ENCODE assay signal across 22 mouse cellular contexts in genomic region chr17:84155029-84155338, GRCm38 (mm10). TPM values are rescaled to one million over a fixed set of nuclear protein-coding genes. Genes with fewer than 3 reads are reported as not detected.
DNase-seq lines count a peak whose midpoint lies in the region; ATAC-seq lines count a peak whose summit lies in the region.
"Had no signal": no experiment of that assay in that cellular context is flagged by ENCODE, and none has a peak within 500 bp of the region (broad histone marks: within the 10 kb centered on the region; RNA-seq: fewer than 3 reads in every experiment).

No protein-coding gene starts in this region.

- no peaks in the 10 kb centered on the region for H3K36me3 ChIP-seq in heart, embryonic 13.5 days
- H3K36me3 ChIP-seq in intestine, embryonic 16.5 days (ENCODE audit: control insufficient read depth, insufficient read depth, low read length) = no peaks in the 10 kb centered on the region
- H3K36me3 ChIP-seq in liver, embryonic 16.5 days (ENCODE audit: control insufficient read depth, insufficient read depth) = no peaks in the 10 kb centered on the region
- H3K36me3 ChIP-seq: embryonic facial prominence, embryonic 15.5 days; hindbrain, embryonic 10.5 days; midbrain, embryonic 15.5 days; neural tube, embryonic 12.5 days had no signal

- WGBS in heart, embryonic 13.5 days = 85% methylated on average over 6 of the region's 6 CpGs
- WGBS in intestine, embryonic 16.5 days = 74% methylated on average over 6 of the region's 6 CpGs
- WGBS in liver, embryonic 16.5 days (ENCODE audit: insufficient replicate concordance) = 79% methylated on average over 6 of the region's 6 CpGs

- H3K27ac ChIP-seq in heart, embryonic 13.5 days (replicated peaks) = peak overlapping the region; percentile 70; the same call in 1 of the 2 replicates
- peak overlapping the region; percentile 94 for H3K27ac ChIP-seq in intestine, embryonic 16.5 days (ENCODE audit: low read length)
- peak overlapping the region; percentile 66 for H3K27ac ChIP-seq in liver, embryonic 16.5 days (ENCODE audit: low read length)
- H3K27ac ChIP-seq: embryonic facial prominence, embryonic 15.5 days; heart, adult 2 months; hindbrain, postnatal 0 days; macrophage; midbrain, embryonic 15.5 days; neural tube, embryonic 12.5 days had no signal

- no peak for DNase-seq in heart, adult 9 months (ENCODE audit: low spot score in 2 of 2)
- DNase-seq in thymus, postnatal 14 days = peak; percentile 19
- DNase-seq in thymus, postnatal 25 days = no peak
- no peak for DNase-seq in gastrocnemius, postnatal 10 days
- DNase-seq in embryo, embryonic 10 days (ENCODE audit: low spot score) = no peak
- DNase-seq: adrenal gland, adult 8-10 months; cerebellum, adult 9-10 months; kidney, postnatal 14 days; left cerebral cortex, postnatal 4 days; right cerebral cortex, postnatal 14 days had no signal

- H3K27me3 ChIP-seq in heart, embryonic 13.5 days (replicated peaks) = 0 out of 2 replicates have a peak, but pooled peaks cover 12% of the 10 kb centered on the region
- no peaks in the 10 kb centered on the region for H3K27me3 ChIP-seq in intestine, embryonic 16.5 days (replicated peaks; ENCODE audit: control insufficient read depth, insufficient read depth, low read length)
- H3K27me3 ChIP-seq in liver, embryonic 16.5 days (ENCODE audit: control insufficient read depth, insufficient read depth, low read depth, low read length) = no peaks in the 10 kb centered on the region
- H3K27me3 ChIP-seq: midbrain, embryonic 15.5 days had no signal

- no peaks in the 10 kb centered on the region for H3K9me3 ChIP-seq in heart, embryonic 13.5 days
- no peaks in the 10 kb centered on the region for H3K9me3 ChIP-seq in intestine, embryonic 16.5 days (ENCODE audit: control insufficient read depth, low read length)
- no peaks in the 10 kb centered on the region for H3K9me3 ChIP-seq in liver, embryonic 16.5 days (replicated peaks; ENCODE audit: control insufficient read depth, low read length)
- H3K9me3 ChIP-seq: embryonic facial prominence, embryonic 15.5 days; hindbrain, embryonic 10.5 days; midbrain, embryonic 15.5 days; neural tube, embryonic 12.5 days had no signal

- H3K4me2 ChIP-seq in heart, embryonic 13.5 days = 0 out of 2 replicates have a peak overlapping the region, but pooled peaks have one; percentile 32
- H3K4me2 ChIP-seq in intestine, embryonic 16.5 days (ENCODE audit: low read depth, low read length) = peak overlapping the region; percentile 49
- no peak overlapping the region for H3K4me2 ChIP-seq in liver, embryonic 16.5 days (ENCODE audit: low read depth, low read length)
- H3K4me2 ChIP-seq: embryonic facial prominence, embryonic 15.5 days; midbrain, embryonic 15.5 days; neural tube, embryonic 12.5 days had no signal

- no peak for ATAC-seq in heart, embryonic 13.5 days (ENCODE audit: extremely low read depth, insufficient number of reproducible peaks, low FRiP score, low TSS enrichment)
- ATAC-seq in intestine, embryonic 16.5 days = no peak
- ATAC-seq in liver, embryonic 16.5 days (ENCODE audit: low read depth) = no peak
- ATAC-seq: forebrain, embryonic 16.5 days; hindbrain, postnatal 0 days; lung, postnatal 0 days; midbrain, embryonic 15.5 days had no signal

- no peak overlapping the region for H3K4me3 ChIP-seq in heart, embryonic 13.5 days
- peak overlapping the region; percentile 9; the same call in 1 of the 2 replicates for H3K4me3 ChIP-seq in intestine, embryonic 16.5 days (ENCODE audit: low read length)
- no peak overlapping the region for H3K4me3 ChIP-seq in liver, embryonic 16.5 days (ENCODE audit: low read depth, low read length)
- H3K4me3 ChIP-seq: embryonic facial prominence, embryonic 15.5 days; heart, adult 2 months; hindbrain, embryonic 10.5 days; midbrain, embryonic 15.5 days; neural tube, embryonic 12.5 days had no signal

- H3K4me1 ChIP-seq in heart, embryonic 13.5 days = peaks cover 72% of the 10 kb centered on the region
- peaks cover 41% of the 10 kb centered on the region for H3K4me1 ChIP-seq in intestine, embryonic 16.5 days (ENCODE audit: control insufficient read depth, insufficient read depth, low read length)
- H3K4me1 ChIP-seq in liver, embryonic 16.5 days (ENCODE audit: control insufficient read depth, low read depth, low read length) = peaks cover 82% of the 10 kb centered on the region
- H3K4me1 ChIP-seq: midbrain, embryonic 15.5 days had no signal

- no peak overlapping the region for H3K9ac ChIP-seq in heart, embryonic 13.5 days
- peak overlapping the region; percentile 26; the same call in 1 of the 2 replicates for H3K9ac ChIP-seq in intestine, embryonic 16.5 days (ENCODE audit: low read depth, low read length)
- 0 out of 2 replicates have a peak overlapping the region, but pooled peaks have one; percentile 35 for H3K9ac ChIP-seq in liver, embryonic 16.5 days (ENCODE audit: low read depth, low read length)
- H3K9ac ChIP-seq: embryonic facial prominence, embryonic 15.5 days; midbrain, embryonic 15.5 days; neural tube, embryonic 12.5 days had no signal

RNA-seq across cellular contexts. Expression of gene Zfp36l2, which starts 32.8 kb away (rescaled TPM):
- 5.6 and 6.2 TPM in 2 replicates for polyA plus RNA-seq in heart, embryonic 13.5 days (2015; fragmentation: Nextera tagmentation; extraction: Ambion mirVana)
- 14.4 and 16.2 TPM in 2 replicates for polyA plus RNA-seq in intestine, embryonic 16.5 days (2015; fragmentation: Nextera tagmentation; extraction: Ambion mirVana)
- polyA plus RNA-seq in liver, embryonic 16.5 days (2015; fragmentation: Nextera tagmentation; extraction: Ambion mirVana) = 4.6 and 4.7 TPM in 2 replicates
- 10 to 100 TPM; 26.2 to 32.6 TPM for total RNA-seq in gastrocnemius, postnatal 10 days (2021)
